Mouse (Mus musculus) heart, adult 2 months (tissue): ENCODE results near the gene Havcr1. TPM values are rescaled to one million over a fixed set of nuclear protein-coding genes. Genes with fewer than 3 reads are reported as not detected.

ENCODE experiments used
- DNase-seq, 2 experiments: peaks; one replicate each; pipeline ENCODE4 v3.0.0; 2021
- H3K27ac ChIP-seq: fragments of 200-600 bp; 2 replicates; pipeline ENCODE4 v1.8.1; 2022
- H3K27me3 ChIP-seq: fragments of 200-500 bp; 2 replicates; pipeline ENCODE4 v1.6.1; 2012; ENCODE audit warnings: mild to moderate bottlenecking, low read length, inconsistent platforms, mixed read lengths; ENCODE audit not compliant: control insufficient read depth, insufficient read depth
- H3K36me3 ChIP-seq: fragments of 200-500 bp; 2 replicates; pipeline ENCODE4 v1.6.1; 2012; ENCODE audit warnings: low read length, inconsistent platforms; ENCODE audit not compliant: control insufficient read depth, insufficient read depth
- H3K4me1 ChIP-seq: fragments of 200-500 bp; 2 replicates; pipeline ENCODE4 v1.6.1; 2011; ENCODE audit warnings: low read length; ENCODE audit not compliant: control insufficient read depth, insufficient read depth
- H3K4me3 ChIP-seq: fragments of 200-600 bp; 2 replicates; pipeline ENCODE4 v1.8.1; 2022
- H3K79me2 ChIP-seq: fragments of 200-500 bp; replicated peaks from 2 replicates; pipeline ENCODE4 v1.6.1; 2012; ENCODE audit warnings: mild to moderate bottlenecking, inconsistent platforms, low read length, moderate library complexity, mixed read lengths; ENCODE audit not compliant: control insufficient read depth, insufficient read depth
- H3K9ac ChIP-seq: fragments of 200-500 bp; 2 replicates; pipeline ENCODE4 v1.6.1; 2012; ENCODE audit warnings: low read depth, mild to moderate bottlenecking, control low read depth, inconsistent platforms, low read length, mixed read lengths
- CTCF ChIP-seq: fragments of 200-600 bp; IDR thresholded peaks from 2 replicates; pipeline ENCODE4 v1.8.1; 2022; ENCODE audit warnings: antibody characterized with exemption, mild to moderate bottlenecking, moderate library complexity
- EP300 ChIP-seq: fragments of 200-500 bp; IDR thresholded peaks from 2 replicates; pipeline ENCODE4 v1.6.1; 2011; ENCODE audit warnings: low read depth, low read length, control low read depth; ENCODE audit not compliant: insufficient read depth
- POLR2A ChIP-seq: fragments of 200-500 bp; IDR thresholded peaks from 2 replicates; pipeline ENCODE4 v1.6.1; 2011; ENCODE audit warnings: mild to moderate bottlenecking, low read depth, low read length, control low read depth; ENCODE audit not compliant: insufficient read depth
- WGBS: fragments of 180-500 bp; shearing (Covaris S2); methylation state at CpG from one replicate; pipeline ENCODE4 v1.1.7; 2018; 5-methylcytosine and 5-hydroxymethylcytosine counted together
- intact Hi-C: fragments of 180-260 bp; cut with DNase I; formaldehyde crosslinking; loops from one replicate; pipeline ENCODE4 v1.15.1; 2025
- polyA plus RNA-seq: library from polyadenylated mRNA; depleted of rRNA; stranded (reverse); fragments of >200 nt; gene quantifications from 2 replicates; pipeline ENCODE4 v1.2.3, GENCODE M21; 2012
- total RNA-seq, 2 experiments: library from RNA; stranded (reverse); gene quantifications; 2 replicates each; pipeline ENCODE4 v1.2.3; 2021

Gene Havcr1
- total and polyA plus RNA-seq, 3 experiments = not detected

GRCm38 (mm10) chr11:46706664-46707356 lies 28.1 kb upstream of the Havcr1 start, which contains the start of gene Timd2:
Timd2 (minus strand) TSS chr11:46707061.
- no peak within 1 kb of the TSS for H3K9ac ChIP-seq
- TF ChIP-seq CTCF (no peak), POLR2A (no peak), EP300 (no peak)

GRCm38 (mm10) chr11:46731541-46732070 lies 3.3 kb upstream of the Havcr1 start:
- TF ChIP-seq CTCF (no peak), EP300 (no peak), POLR2A (no peak)
- Histone ChIP-seq H3K36me3 (no peaks in the 10 kb centered on the region), H3K4me1 (no peaks in the 10 kb centered on the region), H3K79me2 (no peaks in the 10 kb centered on the region), H3K4me3 (no peak overlapping the region), H3K27ac (no peak overlapping the region), H3K9ac (no peak overlapping the region), H3K27me3 (no peaks in the 10 kb centered on the region)
- DNase-seq = no peak
- intact Hi-C loops = no loop called here
- WGBS = 84% methylated on average over 11 of the region's 11 CpGs

More at GRCm38 (mm10) chr11:46706664-46707356, 28.1 kb upstream of the Havcr1 start, which contains the start of gene Timd2:
- Histone ChIP-seq H3K4me1 (no peaks in the 10 kb centered on the region), H3K27me3 (no peaks in the 10 kb centered on the region), H3K27ac (no peak within 1 kb of the TSS), H3K79me2 (no peaks in the 10 kb centered on the region), H3K36me3 (no peaks in the 10 kb centered on the region), H3K4me3 (no peak within 1 kb of the TSS)
- DNase-seq = no peak
- intact Hi-C loops = no loop called here
- WGBS = 58% methylated on average over 6 of the region's 6 CpGs

GRCm38 (mm10) chr11:46733242-46733789 lies 1.6 kb upstream of the Havcr1 start:
- no peaks in the 10 kb centered on the region for H3K4me1 ChIP-seq
- H3K36me3 ChIP-seq = no peaks in the 10 kb centered on the region
- TF ChIP-seq EP300 (no peak), CTCF (peak; percentile 57)
- intact Hi-C loops = no loop called here
- H3K9ac ChIP-seq = no peak overlapping the region
- H3K4me3 ChIP-seq = no peak overlapping the region
- no peak for DNase-seq
- 49% methylated on average over 6 of the region's 6 CpGs for WGBS
- H3K79me2 ChIP-seq = no peaks in the 10 kb centered on the region
- H3K27ac ChIP-seq = no peak overlapping the region
- no peaks in the 10 kb centered on the region for H3K27me3 ChIP-seq

- Histone ChIP-seq H3K79me2 (no peaks in the 10 kb centered on the region), H3K4me1 (no peaks in the 10 kb centered on the region), H3K4me3 (no peak overlapping the region), H3K36me3 (no peaks in the 10 kb centered on the region), H3K27me3 (no peaks in the 10 kb centered on the region), H3K27ac (no peak overlapping the region), H3K9ac (no peak overlapping the region)
- TF ChIP-seq POLR2A (no peak), CTCF (no peak), EP300 (no peak)
- no peak for DNase-seq
- 45% methylated on average over 1 of the region's 1 CpGs for WGBS
- intact Hi-C loops = no loop called here
Observed at GRCm38 (mm10) chr11:46734617-46735016, 263 bp upstream of the Havcr1 start.

GRCm38 (mm10) chr11:46739501-46739900 lies 4.6 kb downstream of the Havcr1 start:
- no peaks in the 10 kb centered on the region for H3K4me1 ChIP-seq
- WGBS = 79% methylated on average over 4 of the region's 4 CpGs
- TF ChIP-seq EP300 = no peak
- TF ChIP-seq CTCF = no peak
- TF ChIP-seq POLR2A = no peak
- intact Hi-C loops = no loop called here
- no peaks in the 10 kb centered on the region for H3K27me3 ChIP-seq
- H3K36me3 ChIP-seq = no peaks in the 10 kb centered on the region
- H3K79me2 ChIP-seq = no peaks in the 10 kb centered on the region
- H3K27ac ChIP-seq = no peak overlapping the region
- H3K9ac ChIP-seq = no peak overlapping the region
- no peak overlapping the region for H3K4me3 ChIP-seq
- no peak for DNase-seq

- no peaks in the 10 kb centered on the region for H3K27me3 ChIP-seq
- intact Hi-C loops = no loop called here
- no peaks in the 10 kb centered on the region for H3K79me2 ChIP-seq
- no peak overlapping the region for H3K9ac ChIP-seq
- no peaks in the 10 kb centered on the region for H3K36me3 ChIP-seq
- no peak for DNase-seq
- 73% methylated on average over 4 of the region's 4 CpGs for WGBS
- no peaks in the 10 kb centered on the region for H3K4me1 ChIP-seq
- H3K4me3 ChIP-seq = no peak overlapping the region
- no peak for TF ChIP-seq EP300
- no peak for TF ChIP-seq CTCF
- no peak for TF ChIP-seq POLR2A
- no peak overlapping the region for H3K27ac ChIP-seq
Observed at GRCm38 (mm10) chr11:46740886-46741285, 6.0 kb downstream of the Havcr1 start.
